Mouse (Mus musculus): ENCODE measurements at regions not wholly inside any gene's neighbourhood (a gene's known extent, or its start where the extent isn't known, plus 50 kb on each side); places are given as distances from the start of the nearest gene placed in this dataset.

DNA sequence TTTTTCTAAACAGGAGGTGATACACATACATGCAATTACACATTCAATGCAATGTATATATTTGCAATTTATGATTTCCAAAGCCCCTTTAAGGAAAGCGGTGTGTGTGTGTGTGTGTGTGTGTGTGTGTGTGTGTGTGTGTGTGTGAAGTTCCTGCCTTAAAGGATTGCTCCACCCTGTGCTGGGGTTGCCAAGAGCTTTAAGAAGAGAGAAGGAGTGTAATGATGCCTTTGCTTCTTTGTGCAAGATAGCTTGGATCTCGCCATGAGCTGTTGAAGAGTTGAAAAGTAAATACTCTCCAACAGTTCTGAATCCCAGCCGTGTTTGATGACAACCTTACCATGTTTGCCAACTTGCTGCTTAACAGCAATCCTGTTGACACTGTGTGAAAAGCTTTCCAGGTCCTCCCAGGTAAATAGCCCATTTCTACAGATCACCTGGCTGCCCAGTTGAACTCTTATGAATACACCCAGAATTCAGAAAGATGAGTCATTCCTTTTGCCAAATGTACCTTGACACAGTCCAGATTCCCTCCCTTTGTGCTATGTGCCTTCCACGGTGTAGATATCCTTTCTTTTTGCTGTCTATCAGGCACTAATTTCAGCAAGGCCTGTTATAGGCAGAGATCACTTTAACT lies 216.3 kb downstream of the Ikzf2 start:
- TF ChIP-seq CTCF (IDR thresholded peaks at IDR 0.05; ENCODE audit: borderline replicate concordance, control insufficient read depth, extremely low read depth, insufficient read depth, low read length, poor library complexity) (no peak), POLR2A (IDR thresholded peaks at IDR 0.05; ENCODE audit: control insufficient read depth, extremely low read depth, insufficient read depth, low read length, poor library complexity) (no peak)
